Mouse (Mus musculus) macrophage (primary cell): Measurements from ENCODE around the gene Zfp322a. TPM values are rescaled to one million over a fixed set of nuclear protein-coding genes. Genes with fewer than 3 reads are reported as not detected.
"Not testable (repeated sequence)": the region's sequence is repeated elsewhere in the genome, so short reads cannot be mapped to it uniquely, and the experiment has no call there.

Experiments used
- H3K27ac ChIP-seq: fragments of 350-480 bp; formaldehyde crosslinking; 2 replicates; pipeline ENCODE4 v1.9.0; 2021
- H3K36me3 ChIP-seq: fragments of 350-480 bp; formaldehyde crosslinking; 2 replicates; pipeline ENCODE4 v1.9.0; 2021; ENCODE audit errors: inconsistent target
- H3K4me3 ChIP-seq: fragments of 350-480 bp; formaldehyde crosslinking; 2 replicates; pipeline ENCODE4 v1.9.0; 2021; ENCODE audit errors: inconsistent target
- H3K79me2 ChIP-seq: fragments of 350-480 bp; formaldehyde crosslinking; 2 replicates; pipeline ENCODE4 v1.9.0; 2021; ENCODE audit errors: inconsistent target
- WGBS: methylation state at CpG from one replicate; pipeline ENCODE4 v1.1.7; 2026; ENCODE audit warnings: inconsistent platforms; ENCODE audit not compliant: missing documents; 5-methylcytosine and 5-hydroxymethylcytosine counted together
- polyA plus RNA-seq: library from polyadenylated mRNA; stranded (reverse); fragments of 250-400 nt; gene quantifications from 3 replicates; pipeline ENCODE4 v1.2.4, GENCODE M21; 2018; ENCODE audit warnings: inconsistent platforms

The Zfp322a gene
- polyA plus RNA-seq, 1 experiment from 2014 or later, result 19.9 TPM

DNA sequence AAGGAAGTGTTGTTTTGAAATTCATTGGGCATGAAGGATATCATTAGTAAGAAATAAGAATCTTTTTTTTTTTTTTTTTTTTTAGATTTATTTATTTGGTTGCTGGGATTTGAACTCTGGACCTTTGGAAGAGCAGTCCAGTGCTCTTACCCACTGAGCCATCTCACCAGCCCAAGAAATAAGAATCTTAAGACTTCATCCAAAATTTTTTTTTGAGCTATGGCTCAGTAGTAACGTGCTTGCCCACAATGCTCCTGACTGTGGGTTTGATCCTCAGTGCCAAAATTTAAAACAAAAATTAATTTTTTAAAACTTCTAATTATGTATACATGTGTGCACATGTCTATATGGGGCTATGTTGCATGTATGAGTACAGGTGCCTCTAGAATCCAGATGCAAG, 18.5 kb upstream of the Zfp322a start:
- Histone ChIP-seq H3K79me2 (no peaks in the 10 kb centered on the region), H3K4me3 (no peak overlapping the region), H3K27ac (no peak overlapping the region), H3K36me3 (no peaks in the 10 kb centered on the region)
- 91% methylated on average over 1 of the region's 1 CpGs for WGBS

DNA sequence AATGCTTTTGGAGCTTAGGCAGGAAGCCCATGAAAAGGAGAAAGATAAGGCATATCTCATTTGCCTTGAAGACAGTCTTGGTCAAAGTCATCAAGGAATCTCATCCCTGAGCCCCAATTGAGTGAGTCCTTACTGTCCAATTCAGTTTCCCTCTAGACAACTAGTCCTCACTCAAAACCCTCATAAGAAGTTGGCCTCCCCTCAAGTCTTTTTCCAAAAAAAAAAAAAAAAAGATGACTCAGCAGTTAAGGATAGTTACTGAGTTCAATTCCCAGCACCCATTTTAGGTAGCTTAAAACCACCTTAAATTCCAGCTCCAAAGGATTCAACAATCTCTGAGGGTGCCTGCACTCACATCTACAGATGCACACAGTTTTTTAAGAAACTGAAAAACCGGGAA, 14.1 kb upstream of the Zfp322a start:
- Histone ChIP-seq H3K27ac (no peak overlapping the region), H3K4me3 (no peak overlapping the region), H3K79me2 (no peaks in the 10 kb centered on the region), H3K36me3 (no peaks in the 10 kb centered on the region)
- WGBS, result 40% methylated on average over 1 of the region's 1 CpGs

GRCm38 (mm10) chr13:23372433-23372832, 3.4 kb upstream of the Zfp322a start:
- Histone ChIP-seq H3K27ac (no peak overlapping the region), H3K4me3 (no peak overlapping the region), H3K79me2 (peaks cover 14% of the 10 kb centered on the region), H3K36me3 (no peaks in the 10 kb centered on the region)
- WGBS, result 87% methylated on average over 1 of the region's 1 CpGs

DNA sequence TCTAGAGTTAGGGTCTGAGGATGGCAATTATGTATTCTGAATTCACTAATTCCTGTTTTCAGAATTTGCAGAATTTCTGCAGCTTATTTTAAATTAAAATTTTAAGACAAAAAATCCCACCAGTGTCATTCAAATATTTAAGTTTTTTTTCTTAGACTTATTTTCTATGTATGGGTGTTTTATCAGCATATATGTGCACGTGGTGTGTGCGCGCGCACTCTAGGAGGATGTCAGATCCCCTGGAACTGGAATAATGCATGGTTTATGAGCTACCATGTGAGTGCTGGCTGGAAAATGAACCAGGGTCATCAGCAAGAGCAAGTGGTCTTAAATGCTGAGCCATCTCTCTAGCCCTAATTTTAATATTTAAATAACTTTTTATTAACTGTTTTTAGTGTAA, 1.1 kb upstream of the Zfp322a start:
- H3K27ac ChIP-seq, result no peak overlapping the region
- H3K36me3 ChIP-seq, result no peaks in the 10 kb centered on the region
- 94% methylated on average over 4 of the region's 4 CpGs for WGBS
- H3K79me2 ChIP-seq, result peaks cover 38% of the 10 kb centered on the region
- no peak overlapping the region for H3K4me3 ChIP-seq

DNA sequence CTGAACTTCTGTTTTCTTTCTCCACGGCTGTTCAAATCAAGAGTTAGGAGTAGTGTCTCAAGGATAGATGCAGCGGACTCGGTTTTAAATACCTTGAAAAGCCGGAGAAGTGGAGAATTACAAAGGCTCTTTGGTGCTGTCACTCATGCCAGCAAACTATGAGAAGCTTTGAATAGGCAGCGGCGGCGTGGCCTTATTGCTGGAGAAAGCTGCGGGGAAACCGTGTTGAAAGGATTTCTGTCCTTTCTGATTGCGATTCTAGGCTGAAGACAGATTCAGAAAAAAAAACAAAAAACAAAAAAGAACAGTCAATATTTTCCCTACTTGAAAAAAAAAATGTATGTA, 385 bp upstream of the Zfp322a start:
- H3K36me3 ChIP-seq, result 0 out of 2 replicates have a peak, but pooled peaks cover 4% of the 10 kb centered on the region
- H3K4me3 ChIP-seq, result peak overlapping the region; percentile 70
- H3K79me2 ChIP-seq, result peaks cover 45% of the 10 kb centered on the region
- peak overlapping the region; percentile 47; the same call in 1 of the 2 replicates for H3K27ac ChIP-seq
- WGBS, result 3% methylated on average over 10 of the region's 10 CpGs

DNA sequence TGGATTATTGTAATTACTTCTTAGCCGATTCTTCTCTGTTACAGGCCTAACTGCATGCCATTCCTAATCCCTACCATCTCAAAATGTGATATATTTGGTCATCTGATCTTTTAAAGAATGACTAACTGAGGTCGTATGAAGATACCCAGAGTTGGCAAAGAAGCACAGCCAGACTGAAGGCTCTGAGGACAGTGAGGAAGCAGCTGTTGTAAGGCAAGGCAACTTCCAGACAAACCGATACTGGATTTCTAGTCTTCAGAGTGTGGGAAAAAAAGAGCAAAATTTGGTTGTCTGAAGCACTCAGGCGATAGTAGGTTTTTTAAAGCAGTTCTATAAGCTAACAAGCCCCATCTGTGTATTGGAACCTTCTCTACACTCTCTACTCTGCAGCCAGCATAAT, 7.5 kb downstream of the Zfp322a start:
- H3K27ac ChIP-seq, result no peak overlapping the region
- H3K4me3 ChIP-seq, result no peak overlapping the region
- peaks cover 29% of the 10 kb centered on the region for H3K79me2 ChIP-seq
- H3K36me3 ChIP-seq, result peaks cover 63% of the 10 kb centered on the region
- WGBS, result 91% methylated on average over 4 of the region's 4 CpGs

DNA sequence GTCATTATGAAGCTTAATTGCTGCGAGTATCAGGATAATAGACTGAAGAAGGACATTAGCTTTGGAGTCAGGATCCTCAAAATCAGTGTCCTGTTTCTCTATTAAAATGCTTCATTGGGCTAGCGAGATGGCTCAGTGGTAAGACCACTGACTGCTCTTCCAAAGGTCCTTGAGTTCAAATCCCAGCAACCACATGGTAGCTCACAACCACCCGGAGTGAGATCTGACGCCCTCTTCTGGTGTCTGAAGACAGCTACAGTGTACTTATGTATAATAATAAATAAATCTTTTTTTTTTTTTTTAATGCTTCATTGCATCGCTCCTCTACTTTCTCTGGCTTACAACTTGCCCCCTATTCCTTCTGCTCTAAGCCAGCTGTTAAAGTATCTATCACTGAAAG, 14.5 kb downstream of the Zfp322a start:
- WGBS, result 96% methylated on average over 5 of the region's 5 CpGs
- not testable (repeated sequence) for H3K4me3 ChIP-seq, H3K27ac ChIP-seq, H3K79me2 ChIP-seq
- peaks cover 33% of the 10 kb centered on the region for H3K36me3 ChIP-seq

DNA sequence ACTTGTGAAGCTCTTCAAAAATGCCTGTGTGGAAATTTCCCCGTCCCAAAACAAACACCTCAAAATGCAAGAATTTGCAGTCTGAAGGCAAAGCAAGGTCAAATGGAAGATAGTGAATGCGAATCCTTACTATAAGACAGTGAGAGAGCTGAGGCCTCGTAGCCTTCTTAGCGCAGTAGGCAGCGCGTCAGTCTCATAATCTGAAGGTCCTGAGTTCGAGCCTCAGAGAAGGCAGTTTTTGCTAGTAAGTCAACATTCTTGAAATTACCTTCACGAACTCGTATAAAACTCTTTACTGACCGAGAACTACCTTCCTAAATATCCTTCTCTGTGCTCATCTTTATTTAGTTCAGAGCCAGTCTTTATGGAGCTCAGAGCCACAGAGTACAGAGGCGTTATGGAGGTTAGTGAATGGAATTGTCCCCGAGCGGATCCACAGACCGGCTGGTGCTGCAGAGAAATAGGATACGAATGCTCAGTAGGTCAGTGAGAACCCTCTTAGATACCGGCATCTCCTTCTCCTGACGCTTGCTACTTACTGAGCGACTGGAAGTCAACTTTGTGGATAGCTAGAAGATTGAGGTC, 51.6 kb downstream of the Zfp322a start:
- H3K79me2 ChIP-seq, result no peaks in the 10 kb centered on the region
- no peak overlapping the region for H3K4me3 ChIP-seq
- 23% methylated on average over 18 of the region's 18 CpGs for WGBS

DNA sequence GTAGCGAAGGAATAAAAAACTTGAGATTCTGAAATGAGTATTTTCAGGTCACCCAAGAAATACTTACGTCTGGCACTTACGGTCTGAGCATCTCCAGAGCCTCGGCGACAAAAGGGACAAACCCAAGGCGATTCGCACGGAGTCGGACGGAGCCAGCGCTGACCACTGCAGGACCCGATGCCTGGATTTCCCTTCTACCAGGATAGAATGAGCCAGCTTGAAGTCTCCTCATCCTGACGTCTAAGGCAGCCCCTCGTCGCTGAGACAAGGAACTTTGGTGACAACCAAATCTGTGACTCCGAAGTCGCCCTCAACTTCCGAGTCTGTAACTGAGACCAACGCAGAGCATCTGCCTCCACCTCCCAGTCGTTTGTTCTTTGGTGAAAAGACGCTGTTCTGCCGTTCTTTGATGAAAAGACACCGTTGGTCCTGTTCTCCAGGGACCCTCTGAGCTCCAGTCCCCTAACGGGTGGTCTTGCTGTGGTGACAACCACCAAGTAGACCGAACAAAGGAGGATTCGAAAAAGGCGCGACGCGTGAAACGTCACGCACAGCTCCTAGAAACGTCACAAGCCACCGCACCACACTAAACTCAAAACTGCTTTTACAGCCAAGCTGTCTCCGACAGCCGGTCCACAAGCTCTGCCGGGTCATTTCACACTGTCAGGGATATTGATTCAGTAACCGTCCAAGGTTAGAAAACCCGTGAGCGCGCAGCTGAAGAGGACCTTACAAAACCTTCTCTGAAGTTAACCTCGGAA, 55.9 kb downstream of the Zfp322a start:
- H3K27ac ChIP-seq, result no peak overlapping the region
- WGBS, result 7% methylated on average over 42 of the region's 42 CpGs
- H3K36me3 ChIP-seq, result no peaks in the 10 kb centered on the region
- H3K79me2 ChIP-seq, result no peaks in the 10 kb centered on the region
- H3K4me3 ChIP-seq, result no peak overlapping the region

More for the DNA sequence above, 51.6 kb downstream of the Zfp322a start:
- Histone ChIP-seq H3K27ac (no peak overlapping the region), H3K36me3 (no peaks in the 10 kb centered on the region)

GRCm38 (mm10) chr13:23310036-23310435, 59.0 kb downstream of the Zfp322a start:
- Histone ChIP-seq H3K27ac (no peak overlapping the region), H3K36me3 (no peaks in the 10 kb centered on the region), H3K79me2 (no peaks in the 10 kb centered on the region), H3K4me3 (no peak overlapping the region)
- 9% methylated on average over 11 of the region's 11 CpGs for WGBS

GRCm38 (mm10) chr13:23309495-23310011, 59.5 kb downstream of the Zfp322a start:
- no peak overlapping the region for H3K27ac ChIP-seq
- WGBS, result 3% methylated on average over 28 of the region's 28 CpGs
- no peak overlapping the region for H3K4me3 ChIP-seq
- H3K79me2 ChIP-seq, result no peaks in the 10 kb centered on the region
- H3K36me3 ChIP-seq, result no peaks in the 10 kb centered on the region

DNA sequence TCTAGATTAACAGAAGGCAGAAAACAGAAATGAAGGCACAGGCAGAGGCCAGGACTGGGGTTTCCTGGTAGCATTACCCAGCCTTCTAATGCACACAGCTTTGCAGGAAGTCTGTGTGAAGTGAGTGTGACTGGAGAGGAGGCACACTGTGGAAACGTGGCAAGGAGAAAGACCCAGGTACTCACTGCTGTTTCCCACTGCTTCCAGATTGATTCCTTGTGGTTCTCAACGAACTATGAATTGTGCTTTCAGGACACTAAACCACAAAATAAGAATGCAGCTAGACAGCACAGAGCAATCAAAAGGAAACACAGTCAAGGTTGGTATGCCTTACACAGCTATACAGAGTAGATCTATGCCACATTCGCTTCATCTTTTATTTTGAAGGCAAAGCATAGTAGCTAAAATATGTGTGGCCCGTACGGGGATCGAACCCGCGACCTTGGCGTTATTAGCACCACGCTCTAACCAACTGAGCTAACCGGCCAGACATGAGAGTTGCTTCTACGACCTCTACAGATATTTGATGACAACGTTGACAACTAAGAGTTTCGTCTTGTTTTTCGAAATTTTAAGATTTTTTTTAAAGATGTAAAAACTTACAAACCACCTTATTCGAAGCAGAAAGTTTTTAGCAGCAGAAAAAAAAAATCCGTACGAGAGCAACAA, 60.2 kb downstream of the Zfp322a start:
- WGBS, result 6% methylated on average over 17 of the region's 18 CpGs
- not testable (repeated sequence) for H3K36me3 ChIP-seq, H3K4me3 ChIP-seq, H3K79me2 ChIP-seq, H3K27ac ChIP-seq

- no peaks in the 10 kb centered on the region for H3K79me2 ChIP-seq
- H3K36me3 ChIP-seq, result no peaks in the 10 kb centered on the region
- 16% methylated on average over 24 of the region's 24 CpGs for WGBS
- no peak overlapping the region for H3K27ac ChIP-seq
- no peak overlapping the region for H3K4me3 ChIP-seq
These were observed 61.8 kb downstream of the Zfp322a start for GRCm38 (mm10) chr13:23307069-23307814.

GRCm38 (mm10) chr13:23306707-23307068, 62.3 kb downstream of the Zfp322a start:
- H3K79me2 ChIP-seq, result no peaks in the 10 kb centered on the region
- no peak overlapping the region for H3K4me3 ChIP-seq
- whole genome bisulfite sequencing, result 37% methylated on average over 10 of the region's 10 CpGs
- H3K36me3 ChIP-seq, result no peaks in the 10 kb centered on the region
- no peak overlapping the region for H3K27ac ChIP-seq
